Mouse (Mus musculus) megakaryocyte-erythroid progenitor cell, adult 5-6 weeks (primary cell): Measurements from ENCODE around the gene Zbtb44. TPM values are rescaled to one million over a fixed set of nuclear protein-coding genes. Genes with fewer than 3 reads are reported as not detected.
A peak's percentile ranks its signal among the peaks of the same experiment; 100 is the strongest.

Experiments used
- ATAC-seq: replicated peaks from 2 replicates; pipeline ENCODE4 v1.8.0; 2016; ENCODE audit warnings: mild to moderate bottlenecking, inconsistent platforms; ENCODE audit not compliant: severe bottlenecking, poor library complexity, low FRiP score, low TSS enrichment
- total RNA-seq, 2 experiments: library from RNA; stranded (forward) in 1 of 2; stranded (reverse) in 1 of 2; fragments of 200-1000, 215-1000 nt in 1 of 2; fragments of >200 nt in 1 of 2; fragmentation: Nextera tagmentation in 1 of 2; gene quantifications; 2 replicates each; pipeline ENCODE4 v1.2.3; 2014 to 2017

Gene Zbtb44
- total RNA-seq, 2 experiments from 2014 or later: 31.1 to 33.9 TPM

GRCm38 (mm10) chr9:31097088-31098082, 66.9 kb downstream of the Zbtb44 start:
- no peak for ATAC-seq

- ATAC-seq: no peak
These were observed 67.7 kb downstream of the Zbtb44 start for GRCm38 (mm10) chr9:31098118-31098517.

GRCm38 (mm10) chr9:31108464-31108863, 78.0 kb downstream of the Zbtb44 start:
- no peak for ATAC-seq

GRCm38 (mm10) chr9:31115586-31115985, 85.1 kb downstream of the Zbtb44 start:
- ATAC-seq: no peak

- ATAC-seq: no peak
These were observed 86.6 kb downstream of the Zbtb44 start for GRCm38 (mm10) chr9:31117088-31117487.

GRCm38 (mm10) chr9:31117488-31117887, 87.0 kb downstream of the Zbtb44 start:
- ATAC-seq: no peak

- ATAC-seq: peak; percentile 67
These were observed 88.3 kb downstream of the Zbtb44 start for GRCm38 (mm10) chr9:31118520-31119298.

- no peak for ATAC-seq
These were observed 89.0 kb downstream of the Zbtb44 start for GRCm38 (mm10) chr9:31119405-31119804.

- ATAC-seq: no peak
These were observed 89.6 kb downstream of the Zbtb44 start for GRCm38 (mm10) chr9:31119882-31120532.

- no peak for ATAC-seq
These were observed 90.1 kb downstream of the Zbtb44 start for GRCm38 (mm10) chr9:31120533-31120915.

GRCm38 (mm10) chr9:31122464-31123030, 92.1 kb downstream of the Zbtb44 start:
- no peak for ATAC-seq

Other genes starting within 250 kb of the Zbtb44 start
- 0.20 TPM in 1 of 2 replicates, not detected in the other for gene Adamts15, start 108.2 kb upstream of the Zbtb44 start, total RNA-seq (2014; fragmentation: Nextera tagmentation)
- not detected in 2 replicates for gene Adamts15, start 108.2 kb upstream of the Zbtb44 start, total RNA-seq (2017)
- not detected in 2 replicates for gene Adamts8, start 88.1 kb upstream of the Zbtb44 start, total RNA-seq (2014; fragmentation: Nextera tagmentation)
- not detected in 2 replicates for gene Adamts8, start 88.1 kb upstream of the Zbtb44 start, total RNA-seq (2017)
- gene St14, start 101.2 kb downstream of the Zbtb44 start, total RNA-seq (2014; fragmentation: Nextera tagmentation): not detected in 2 replicates
- 0.42 and 1.2 TPM in 2 replicates for gene St14, start 101.2 kb downstream of the Zbtb44 start, total RNA-seq (2017)
- gene Aplp2, start 181.2 kb downstream of the Zbtb44 start, total RNA-seq (2014; fragmentation: Nextera tagmentation): 250 and 255 TPM in 2 replicates
- gene Aplp2, start 181.2 kb downstream of the Zbtb44 start, total RNA-seq (2017): 258 and 279 TPM in 2 replicates
- 14.0 and 20.2 TPM in 2 replicates for gene Prdm10, start 249.9 kb downstream of the Zbtb44 start, total RNA-seq (2014; fragmentation: Nextera tagmentation)
- 8.8 and 10.1 TPM in 2 replicates for gene Prdm10, start 249.9 kb downstream of the Zbtb44 start, total RNA-seq (2017)